Mouse (Mus musculus) ES-E14 (cell line): ENCODE data around the gene Slc26a10.
"Not testable (repeated sequence)": the region's sequence is repeated elsewhere in the genome, so short reads cannot be mapped to it uniquely, and the experiment has no call there.

Experiments
- CHD2 ChIP-seq: IDR thresholded peaks from 2 replicates; pipeline ENCODE4 v1.6.1; 2014; ENCODE audit warnings: mild to moderate bottlenecking, low read depth, low read length, inconsistent platforms
- HCFC1 ChIP-seq: IDR thresholded peaks from 2 replicates; pipeline ENCODE4 v1.6.1; 2012; ENCODE audit warnings: low read length, inconsistent platforms, borderline replicate concordance; ENCODE audit not compliant: insufficient read depth

DNA sequence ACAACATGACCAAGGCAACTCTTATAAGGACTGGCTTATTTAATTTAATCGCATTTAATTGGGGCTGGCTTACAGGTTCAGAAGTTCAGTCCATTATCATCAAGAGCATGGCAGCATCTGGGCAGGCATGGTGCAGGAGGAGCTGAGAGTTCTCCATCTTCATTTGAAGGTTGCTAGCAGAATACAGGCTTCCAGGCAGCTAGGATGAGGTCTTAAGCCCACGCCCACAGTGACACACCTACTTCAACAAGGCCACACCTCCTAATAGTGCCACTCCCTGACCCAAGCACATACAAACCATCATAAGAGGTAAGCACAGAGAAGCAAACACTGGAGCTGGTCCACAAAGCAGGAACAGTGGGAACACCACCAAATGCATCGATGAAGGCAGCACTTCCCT lies 29.2 kb downstream of the Slc26a10 start:
- not testable (repeated sequence) for TF ChIP-seq HCFC1, CHD2
